Mouse (Mus musculus): ENCODE results near the gene 9230104L09Rik. TPM values are rescaled to one million over a fixed set of nuclear protein-coding genes. Genes with fewer than 3 reads are reported as not detected.

The 9230104L09Rik gene
- polyA plus RNA-seq, 1 experiment, result not detected

DNA sequence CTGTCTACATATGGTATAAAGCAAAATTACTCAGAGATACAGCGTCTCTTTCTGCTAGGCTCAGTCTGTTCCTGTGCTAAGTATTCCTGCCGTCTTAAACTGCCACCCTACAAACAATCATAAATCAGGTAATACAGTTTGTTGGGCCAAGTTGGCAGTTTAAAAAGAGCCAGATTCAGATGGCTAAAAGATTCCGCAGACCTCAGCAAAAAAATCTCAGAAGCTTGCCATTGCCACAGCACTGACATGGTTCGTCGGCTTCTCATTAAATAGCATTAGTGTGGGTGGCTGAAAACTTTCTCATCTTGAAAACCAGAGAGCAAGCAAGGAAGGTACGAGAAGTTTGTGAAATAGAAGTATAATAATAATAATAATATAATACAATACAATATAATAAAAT lies 58.1 kb downstream of the 9230104L09Rik start:
- Histone ChIP-seq H3K36me3 (ENCODE audit: control insufficient read depth, insufficient read depth) (no peaks in the 10 kb centered on the region), H3ac (ENCODE audit: control insufficient read depth, insufficient read length) (no peak overlapping the region), H3K4me2 (ENCODE audit: low read depth) (no peak overlapping the region), H3K79me2 (ENCODE audit: control insufficient read depth, insufficient read depth) (no peaks in the 10 kb centered on the region), H3K27me3 (ENCODE audit: control insufficient read depth, insufficient read depth, insufficient read length) (no peaks in the 10 kb centered on the region), H3K4me3 (no peak overlapping the region)
- TF ChIP-seq E2F4 (IDR thresholded peaks at IDR 0.05; ENCODE audit: insufficient read depth) (no peak), USF1 (IDR thresholded peaks at IDR 0.05; ENCODE audit: low read depth) (no peak), CEBPB (IDR thresholded peaks at IDR 0.05; ENCODE audit: insufficient read depth, poor library complexity, severe bottlenecking) (no peak), POLR2A (IDR thresholded peaks at IDR 0.05; ENCODE audit: insufficient read length, low read depth) (no peak), REST (IDR thresholded peaks at IDR 0.05; ENCODE audit: insufficient read depth, insufficient read length) (no peak), SRF (IDR thresholded peaks at IDR 0.05; ENCODE audit: control insufficient read depth, insufficient read length, low read depth) (no peak), TCF3 (IDR thresholded peaks at IDR 0.05; ENCODE audit: insufficient read length, low read depth) (no peak), MYOD1 (IDR thresholded peaks at IDR 0.05; ENCODE audit: control insufficient read depth in 1 of 3, insufficient read length in 2 of 3, low read depth in 2 of 3) (no peak), MYOG (IDR thresholded peaks at IDR 0.05; ENCODE audit: control insufficient read depth in 1 of 3, insufficient read depth in 1 of 3, insufficient read length in 2 of 3, low read depth in 2 of 3) (no peak), MAX (IDR thresholded peaks at IDR 0.05; ENCODE audit: low read depth) (no peak), POLR2AphosphoS2 (IDR thresholded peaks at IDR 0.05; ENCODE audit: insufficient read length, low read depth) (no peak), TCF12 (IDR thresholded peaks at IDR 0.05; ENCODE audit: insufficient read depth, poor library complexity, severe bottlenecking) (no peak)

DNA sequence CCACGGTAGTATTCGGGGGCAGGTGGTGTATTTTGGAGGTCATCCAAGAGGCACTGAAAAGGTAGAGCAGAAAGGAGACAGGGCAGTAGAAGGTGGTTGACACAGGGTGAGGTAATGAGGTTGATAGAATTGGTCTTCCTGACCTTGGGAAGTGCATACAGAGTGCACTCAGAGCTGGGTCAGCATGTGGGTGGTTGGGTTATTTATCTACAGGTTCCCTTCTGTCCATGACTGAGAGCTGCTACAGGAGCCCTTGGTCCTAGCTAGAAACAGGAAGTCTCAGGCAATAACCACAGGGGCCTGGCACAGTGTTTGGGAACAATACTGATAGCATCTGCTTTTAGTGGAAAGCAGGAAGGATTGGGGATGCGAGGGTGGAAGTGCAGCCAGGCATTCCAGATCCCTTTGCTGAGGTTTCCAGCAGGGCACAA lies 63.3 kb downstream of the 9230104L09Rik start:
- H3K79me2 ChIP-seq (ENCODE audit: control insufficient read depth, insufficient read depth), result no peaks in the 10 kb centered on the region

GRCm38 (mm10) chr2:148798485-148798884 lies 66.4 kb downstream of the 9230104L09Rik start, which contains the start of gene Cst8:
Cst8 (plus strand) TSS chr2:148798785.
- no peaks in the 10 kb centered on the region for H3K36me3 ChIP-seq (ENCODE audit: control insufficient read depth, insufficient read depth)
- H3K4me3 ChIP-seq, result no peak within 1 kb of the TSS
- H3ac ChIP-seq (ENCODE audit: control insufficient read depth, insufficient read length), result no peak within 1 kb of the TSS
- H3K27me3 ChIP-seq (ENCODE audit: control insufficient read depth, insufficient read depth, insufficient read length), result no peaks in the 10 kb centered on the region
- no peaks in the 10 kb centered on the region for H3K79me2 ChIP-seq (ENCODE audit: control insufficient read depth, insufficient read depth)
- no peak within 1 kb of the TSS for H3K4me2 ChIP-seq (ENCODE audit: low read depth)
- TF ChIP-seq MAX (IDR thresholded peaks at IDR 0.05; ENCODE audit: low read depth) (no peak), REST (IDR thresholded peaks at IDR 0.05; ENCODE audit: insufficient read depth, insufficient read length) (no peak), TCF3 (IDR thresholded peaks at IDR 0.05; ENCODE audit: insufficient read length, low read depth) (no peak), SRF (IDR thresholded peaks at IDR 0.05; ENCODE audit: control insufficient read depth, insufficient read length, low read depth) (no peak), POLR2AphosphoS2 (IDR thresholded peaks at IDR 0.05; ENCODE audit: insufficient read length, low read depth) (no peak), TCF12 (IDR thresholded peaks at IDR 0.05; ENCODE audit: insufficient read depth, poor library complexity, severe bottlenecking) (no peak), USF1 (IDR thresholded peaks at IDR 0.05; ENCODE audit: low read depth) (no peak), E2F4 (IDR thresholded peaks at IDR 0.05; ENCODE audit: insufficient read depth) (no peak)

More for the DNA sequence above, 63.3 kb downstream of the 9230104L09Rik start:
- Histone ChIP-seq H3ac (ENCODE audit: control insufficient read depth, insufficient read length) (no peak overlapping the region), H3K4me2 (ENCODE audit: low read depth) (no peak overlapping the region), H3K36me3 (ENCODE audit: control insufficient read depth, insufficient read depth) (no peaks in the 10 kb centered on the region), H3K27me3 (ENCODE audit: control insufficient read depth, insufficient read depth, insufficient read length) (no peaks in the 10 kb centered on the region), H3K4me3 (no peak overlapping the region)
- no peak for TF ChIP-seq SRF (IDR thresholded peaks at IDR 0.05; ENCODE audit: control insufficient read depth, insufficient read length, low read depth)
- TF ChIP-seq MYOG (IDR thresholded peaks at IDR 0.05; ENCODE audit: control insufficient read depth in 1 of 3, insufficient read depth in 1 of 3, insufficient read length in 2 of 3, low read depth in 2 of 3), result no peak
- TF ChIP-seq POLR2A (IDR thresholded peaks at IDR 0.05; ENCODE audit: insufficient read length, low read depth), result no peak
- TF ChIP-seq REST (IDR thresholded peaks at IDR 0.05; ENCODE audit: insufficient read depth, insufficient read length), result no peak
- no peak for TF ChIP-seq MAX (IDR thresholded peaks at IDR 0.05; ENCODE audit: low read depth)
- TF ChIP-seq USF1 (IDR thresholded peaks at IDR 0.05; ENCODE audit: low read depth), result no peak
- TF ChIP-seq E2F4 (IDR thresholded peaks at IDR 0.05; ENCODE audit: insufficient read depth), result no peak
- TF ChIP-seq TCF12 (IDR thresholded peaks at IDR 0.05; ENCODE audit: insufficient read depth, poor library complexity, severe bottlenecking), result no peak
- no peak for TF ChIP-seq CEBPB (IDR thresholded peaks at IDR 0.05; ENCODE audit: insufficient read depth, poor library complexity, severe bottlenecking)
- no peak for TF ChIP-seq TCF3 (IDR thresholded peaks at IDR 0.05; ENCODE audit: insufficient read length, low read depth)
- no peak for TF ChIP-seq MYOD1 (IDR thresholded peaks at IDR 0.05; ENCODE audit: control insufficient read depth in 1 of 3, insufficient read length in 2 of 3, low read depth in 2 of 3)
- TF ChIP-seq POLR2AphosphoS2 (IDR thresholded peaks at IDR 0.05; ENCODE audit: insufficient read length, low read depth), result no peak

Other genes with a start within 250 kb of the 9230104L09Rik start
- gene Nxt1, start 192.4 kb downstream of the 9230104L09Rik start, polyA plus RNA-seq (2012; fragmentation: generic; extraction: Trizol), result 36.8 TPM
- 12.7 TPM for gene Gzf1, start 184.0 kb downstream of the 9230104L09Rik start, polyA plus RNA-seq (2012; fragmentation: generic; extraction: Trizol)
- gene Napb, start 132.6 kb downstream of the 9230104L09Rik start, polyA plus RNA-seq (2012; fragmentation: generic; extraction: Trizol), result 2.3 TPM
- 0.07 TPM for gene Cstl1, start 114.7 kb downstream of the 9230104L09Rik start, polyA plus RNA-seq (2012; fragmentation: generic; extraction: Trizol)
- not detected for gene Cst11, start 93.5 kb downstream of the 9230104L09Rik start, polyA plus RNA-seq (2012; fragmentation: generic; extraction: Trizol)
- not detected for gene 8030411F24Rik, start 83.0 kb downstream of the 9230104L09Rik start, polyA plus RNA-seq (2012; fragmentation: generic; extraction: Trizol)
- not detected for gene Cst12, start 75.7 kb downstream of the 9230104L09Rik start, polyA plus RNA-seq (2012; fragmentation: generic; extraction: Trizol)
- gene Cst8, start 66.3 kb downstream of the 9230104L09Rik start, polyA plus RNA-seq (2012; fragmentation: generic; extraction: Trizol), result not detected
- gene Cst13, start 45.0 kb downstream of the 9230104L09Rik start, polyA plus RNA-seq (2012; fragmentation: generic; extraction: Trizol), result not detected
- gene Cst9, start 29.9 kb downstream of the 9230104L09Rik start, polyA plus RNA-seq (2012; fragmentation: generic; extraction: Trizol), result not detected
- gene Cst3, start 10.7 kb upstream of the 9230104L09Rik start, polyA plus RNA-seq (2012; fragmentation: generic; extraction: Trizol), result 646 TPM
- not detected for gene Gm1330, start 138.2 kb upstream of the 9230104L09Rik start, polyA plus RNA-seq (2012; fragmentation: generic; extraction: Trizol)
- not detected for gene Gm10750, start 152.2 kb upstream of the 9230104L09Rik start, polyA plus RNA-seq (2012; fragmentation: generic; extraction: Trizol)